ENCODE assay signal across 28 mouse cellular contexts in the genomic region with DNA sequence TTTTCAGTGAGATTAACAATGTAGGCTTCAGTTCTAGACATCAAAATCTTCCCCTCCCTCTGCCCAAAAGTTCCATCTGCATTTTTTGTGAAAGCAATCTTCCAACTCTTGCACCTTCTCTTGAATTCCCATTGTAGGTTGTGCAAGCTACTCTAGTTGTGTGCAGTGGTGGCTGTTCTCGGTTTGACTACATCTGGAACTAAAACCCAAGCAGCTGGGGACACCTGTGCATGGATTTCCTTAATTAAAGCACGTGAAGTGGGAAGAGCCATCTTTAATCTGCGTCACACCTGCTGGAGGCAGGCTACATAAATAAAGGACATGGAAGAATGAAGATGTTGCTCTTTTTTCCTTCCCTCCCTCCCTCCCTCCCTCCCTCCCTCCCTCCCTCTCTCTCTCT.
"Had no signal": no experiment of that assay in that cellular context is flagged by ENCODE, and none has a peak within 500 bp of the region (broad histone marks: within the 10 kb centered on the region; RNA-seq: fewer than 3 reads in every experiment).

No protein-coding gene starts in this region.

- H3K4me3 ChIP-seq: heart, embryonic 12.5 days; heart, embryonic 13.5 days; heart, embryonic 15.5 days; hindbrain, embryonic 10.5 days; hindbrain, embryonic 12.5 days; hindbrain, embryonic 13.5 days; hindbrain, embryonic 15.5 days; intestine, embryonic 15.5 days; kidney, embryonic 15.5 days; layer of hippocampus, adult 2 months; left cerebral cortex, adult 2 months had no signal

- H3K27ac ChIP-seq: heart, embryonic 13.5 days; heart, embryonic 15.5 days; hindbrain, embryonic 10.5 days; hindbrain, embryonic 12.5 days; hindbrain, embryonic 13.5 days; hindbrain, embryonic 14.5 days; hindbrain, embryonic 15.5 days; hindbrain, postnatal 0 days; intestine, embryonic 15.5 days; kidney, embryonic 15.5 days; kidney, postnatal 0 days; layer of hippocampus, adult 2 months; left cerebral cortex, adult 2 months had no signal

- H3K4me2 ChIP-seq: heart, embryonic 11.5 days; heart, embryonic 12.5 days; heart, embryonic 13.5 days; heart, embryonic 15.5 days; hindbrain, embryonic 12.5 days; hindbrain, embryonic 13.5 days; hindbrain, embryonic 14.5 days; hindbrain, embryonic 15.5 days; intestine, embryonic 15.5 days; kidney, embryonic 15.5 days had no signal

- H3K9me3 ChIP-seq: heart, embryonic 12.5 days; heart, embryonic 13.5 days; heart, embryonic 15.5 days; hindbrain, embryonic 10.5 days; hindbrain, embryonic 12.5 days; hindbrain, embryonic 13.5 days; hindbrain, embryonic 15.5 days; intestine, embryonic 15.5 days; kidney, embryonic 15.5 days had no signal

- H3K9ac ChIP-seq: heart, embryonic 12.5 days; heart, embryonic 13.5 days; heart, embryonic 15.5 days; hindbrain, embryonic 12.5 days; hindbrain, embryonic 13.5 days; hindbrain, embryonic 14.5 days; hindbrain, embryonic 15.5 days; intestine, embryonic 15.5 days; kidney, embryonic 15.5 days had no signal

- H3K27me3 ChIP-seq: heart, embryonic 12.5 days; heart, embryonic 13.5 days; heart, embryonic 15.5 days; hindbrain, embryonic 12.5 days; hindbrain, embryonic 13.5 days; hindbrain, embryonic 15.5 days; intestine, embryonic 15.5 days; kidney, embryonic 15.5 days had no signal

- H3K36me3 ChIP-seq: heart, embryonic 12.5 days; heart, embryonic 13.5 days; heart, embryonic 15.5 days; hindbrain, embryonic 10.5 days; hindbrain, embryonic 12.5 days; hindbrain, embryonic 13.5 days; hindbrain, embryonic 15.5 days; intestine, embryonic 15.5 days; kidney, embryonic 15.5 days had no signal

- H3K4me1 ChIP-seq: hindbrain, embryonic 10.5 days; hindbrain, embryonic 12.5 days; hindbrain, embryonic 13.5 days; hindbrain, embryonic 15.5 days; intestine, embryonic 15.5 days had no signal

- DNase-seq: heart, postnatal 14 days; heart, postnatal 4 days; kidney, adult 11 months; kidney, adult 18-20 months; kidney, adult 2 months; kidney, adult 8-10 months; kidney, adult 9 months; kidney, postnatal 10 days; kidney, postnatal 14 days; kidney, postnatal 25 days; kidney, postnatal 36 days; layer of hippocampus, adult 9-11 months; layer of hippocampus, postnatal 36 days had no signal
